Mouse (Mus musculus) retina, adult 2 months (tissue): Measurements from ENCODE around the gene Sprr2a2.
"Not testable (repeated sequence)": the region's sequence is repeated elsewhere in the genome, so short reads cannot be mapped to it uniquely, and the experiment has no call there.

ENCODE experiments used
- DNase-seq: peaks from one replicate; pipeline ENCODE4 v3.0.0-alpha.2; 2012; ENCODE audit warnings: low read depth, low spot score

Gene Sprr2a2

DNA sequence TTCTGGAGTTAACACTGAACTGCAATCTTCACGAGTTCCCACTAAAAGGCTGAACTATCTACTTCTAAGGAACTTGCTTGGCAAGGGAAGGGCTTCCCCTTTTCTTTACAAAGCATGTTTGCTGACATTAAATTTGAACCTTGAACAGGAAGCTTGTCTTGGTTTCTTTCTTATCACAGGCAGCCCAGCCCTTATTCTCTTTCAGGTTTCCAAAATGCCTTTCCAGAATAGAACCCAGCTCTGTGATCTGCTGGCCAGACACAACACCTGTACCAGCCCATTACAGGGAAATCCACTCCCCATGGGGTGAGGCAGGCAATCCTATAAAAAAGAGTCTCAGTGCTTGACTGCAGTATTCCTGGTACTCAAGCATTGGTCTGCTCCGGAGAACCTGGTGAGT, at the start of gene Sprr2a2, which contains the start of gene Sprr2a1:
Sprr2a2 (plus strand) TSS at position 352 of the 400 bp plus-strand sequence.
Sprr2a1 (plus strand) TSS at position 231 of the 400 bp plus-strand sequence.
- DNase-seq, result not testable (repeated sequence)

GRCm38 (mm10) chr3:92169847-92170246, 45.9 kb upstream of the Sprr2a2 start:
- DNase-seq, result no peak

GRCm38 (mm10) chr3:92176880-92177279, 38.8 kb upstream of the Sprr2a2 start:
- DNase-seq, result no peak

GRCm38 (mm10) chr3:92195512-92196200, 20.1 kb upstream of the Sprr2a2 start:
- DNase-seq, result no peak

- not testable (repeated sequence) for DNase-seq
Observed at GRCm38 (mm10) chr3:92211133-92211925, 4.4 kb upstream of the Sprr2a2 start.

DNA sequence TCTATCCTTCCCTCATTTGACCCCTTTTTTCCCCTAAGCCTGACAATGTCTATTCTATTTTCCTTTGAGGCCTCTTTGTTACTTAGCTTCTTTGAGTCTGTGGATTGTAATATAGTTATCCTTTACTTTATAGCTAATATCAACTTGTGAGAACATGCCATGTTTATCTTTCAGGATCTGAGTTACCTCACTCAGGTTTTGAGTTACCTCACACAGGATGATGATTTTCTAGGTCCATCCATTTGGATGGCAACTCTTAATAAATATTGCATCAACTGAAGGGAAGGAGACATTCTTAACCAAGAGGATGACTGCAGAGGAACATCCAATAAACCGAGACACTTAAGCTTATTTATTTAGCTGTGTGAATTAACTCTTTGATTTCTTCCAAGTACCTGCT, 3.7 kb upstream of the Sprr2a2 start:
- DNase-seq, result not testable (repeated sequence)

DNA sequence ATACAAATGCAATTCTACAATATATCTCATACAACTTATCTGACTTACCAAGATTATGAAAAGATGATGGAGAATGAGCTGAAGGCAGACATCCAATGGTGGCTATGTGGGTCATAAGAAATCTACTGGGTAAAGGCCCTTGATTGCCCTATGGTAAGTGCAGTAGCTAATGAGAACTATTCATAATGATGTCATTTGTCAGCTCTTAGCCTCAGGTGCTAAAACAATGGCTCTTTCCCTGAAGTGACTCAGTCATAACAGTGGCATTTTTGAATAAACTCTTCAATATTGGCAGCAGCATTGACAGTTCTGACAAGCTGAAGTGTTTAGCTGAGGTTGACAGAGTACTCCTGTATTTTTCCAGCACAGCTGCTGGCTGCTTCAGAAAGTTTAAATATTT, 2.1 kb upstream of the Sprr2a2 start:
- not testable (repeated sequence) for DNase-seq

DNA sequence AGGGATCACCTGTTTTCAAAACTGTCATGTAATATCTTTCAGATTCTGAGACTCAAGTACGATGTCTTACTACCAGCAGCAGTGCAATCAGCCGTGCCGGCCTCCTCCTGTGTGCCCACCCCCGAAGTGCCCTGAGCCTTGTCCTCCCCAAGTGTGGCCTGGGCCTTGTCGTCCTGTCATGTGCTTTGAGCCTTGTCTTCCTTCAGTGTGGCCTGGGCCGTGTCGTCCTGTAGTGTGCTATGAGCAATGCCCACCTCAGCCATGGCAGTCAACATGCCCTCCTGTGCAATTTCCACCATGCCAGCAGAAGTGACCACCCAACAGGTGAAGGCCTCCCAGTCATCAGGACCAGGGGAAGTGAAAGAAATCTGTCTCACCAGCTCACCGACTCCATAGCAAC, 3.3 kb downstream of the Sprr2a2 start:
- DNase-seq, result not testable (repeated sequence)

GRCm38 (mm10) chr3:92223708-92224107, 8.0 kb downstream of the Sprr2a2 start:
- not testable (repeated sequence) for DNase-seq

- not testable (repeated sequence) for DNase-seq
Observed at GRCm38 (mm10) chr3:92227410-92227809, 11.7 kb downstream of the Sprr2a2 start.

- DNase-seq, result not testable (repeated sequence)
Observed at GRCm38 (mm10) chr3:92236463-92237189, 20.9 kb downstream of the Sprr2a2 start.

GRCm38 (mm10) chr3:92238736-92239135, 23.0 kb downstream of the Sprr2a2 start:
- DNase-seq, result not testable (repeated sequence)

- DNase-seq, result not testable (repeated sequence)
Observed at GRCm38 (mm10) chr3:92239197-92239596, 23.5 kb downstream of the Sprr2a2 start.

DNA sequence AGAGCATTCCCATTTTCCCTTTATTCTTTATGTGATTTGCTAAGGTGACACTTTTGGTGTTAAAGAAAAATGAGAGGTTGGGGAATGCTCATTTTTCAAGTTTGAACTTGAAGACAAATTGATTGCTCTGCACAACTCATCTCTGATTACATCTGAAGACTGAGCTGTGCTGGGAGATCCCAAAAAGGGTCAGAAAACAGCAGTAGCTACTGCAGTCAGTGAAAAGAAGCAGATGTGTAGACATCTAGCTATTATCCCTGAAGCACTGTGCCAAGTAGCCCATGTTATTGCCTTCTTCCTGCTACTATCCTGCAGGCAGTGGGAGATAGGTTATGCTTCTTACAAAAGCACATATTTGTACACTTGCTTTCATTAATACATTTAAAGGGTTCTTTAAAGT, 29.1 kb downstream of the Sprr2a2 start:
- not testable (repeated sequence) for DNase-seq

DNA sequence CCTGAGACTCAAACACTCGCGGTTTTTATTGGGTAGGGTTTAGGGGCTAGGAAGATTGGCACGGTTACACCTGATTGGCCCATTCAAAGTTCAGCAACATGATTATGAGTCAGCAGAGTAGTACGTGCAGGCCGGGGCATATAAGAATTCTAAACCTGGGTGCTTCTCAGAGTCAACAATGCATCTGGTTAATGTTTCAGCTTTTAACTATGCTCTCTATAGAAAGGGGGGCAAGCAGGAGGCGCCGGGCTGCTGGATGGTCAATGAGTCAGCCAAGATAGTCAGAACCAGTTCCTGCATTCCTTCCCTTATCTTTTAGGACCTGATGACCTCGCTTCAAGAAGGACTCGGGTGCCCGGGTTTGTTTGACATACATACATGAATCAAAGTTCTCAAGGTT, 30.5 kb downstream of the Sprr2a2 start:
- not testable (repeated sequence) for DNase-seq

GRCm38 (mm10) chr3:92248494-92248893, 32.8 kb downstream of the Sprr2a2 start:
- not testable (repeated sequence) for DNase-seq

DNA sequence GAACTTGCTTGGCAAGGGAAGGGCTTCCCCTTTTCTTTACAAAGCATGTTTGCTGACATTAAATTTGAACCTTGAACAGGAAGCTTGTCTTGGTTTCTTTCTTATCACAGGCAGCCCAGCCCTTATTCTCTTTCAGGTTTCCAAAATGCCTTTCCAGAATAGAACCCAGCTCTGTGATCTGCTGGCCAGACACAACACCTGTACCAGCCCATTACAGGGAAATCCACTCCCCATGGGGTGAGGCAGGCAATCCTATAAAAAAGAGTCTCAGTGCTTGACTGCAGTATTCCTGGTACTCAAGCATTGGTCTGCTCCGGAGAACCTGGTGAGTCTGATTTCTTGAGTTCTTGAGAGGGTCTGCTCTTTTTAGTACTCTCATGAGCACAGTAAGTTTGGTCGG, 34.7 kb downstream of the Sprr2a2 start:
- DNase-seq, result not testable (repeated sequence)

DNA sequence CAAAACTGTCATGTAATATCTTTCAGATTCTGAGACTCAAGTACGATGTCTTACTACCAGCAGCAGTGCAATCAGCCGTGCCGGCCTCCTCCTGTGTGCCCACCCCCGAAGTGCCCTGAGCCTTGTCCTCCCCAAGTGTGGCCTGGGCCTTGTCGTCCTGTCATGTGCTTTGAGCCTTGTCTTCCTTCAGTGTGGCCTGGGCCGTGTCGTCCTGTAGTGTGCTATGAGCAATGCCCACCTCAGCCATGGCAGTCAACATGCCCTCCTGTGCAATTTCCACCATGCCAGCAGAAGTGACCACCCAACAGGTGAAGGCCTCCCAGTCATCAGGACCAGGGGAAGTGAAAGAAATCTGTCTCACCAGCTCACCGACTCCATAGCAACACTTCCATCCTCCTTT, 38.1 kb downstream of the Sprr2a2 start:
- DNase-seq, result not testable (repeated sequence)

GRCm38 (mm10) chr3:92258526-92258925, 42.8 kb downstream of the Sprr2a2 start:
- DNase-seq, result not testable (repeated sequence)

- DNase-seq, result not testable (repeated sequence)
Observed at GRCm38 (mm10) chr3:92263462-92263861, 47.7 kb downstream of the Sprr2a2 start.

DNA sequence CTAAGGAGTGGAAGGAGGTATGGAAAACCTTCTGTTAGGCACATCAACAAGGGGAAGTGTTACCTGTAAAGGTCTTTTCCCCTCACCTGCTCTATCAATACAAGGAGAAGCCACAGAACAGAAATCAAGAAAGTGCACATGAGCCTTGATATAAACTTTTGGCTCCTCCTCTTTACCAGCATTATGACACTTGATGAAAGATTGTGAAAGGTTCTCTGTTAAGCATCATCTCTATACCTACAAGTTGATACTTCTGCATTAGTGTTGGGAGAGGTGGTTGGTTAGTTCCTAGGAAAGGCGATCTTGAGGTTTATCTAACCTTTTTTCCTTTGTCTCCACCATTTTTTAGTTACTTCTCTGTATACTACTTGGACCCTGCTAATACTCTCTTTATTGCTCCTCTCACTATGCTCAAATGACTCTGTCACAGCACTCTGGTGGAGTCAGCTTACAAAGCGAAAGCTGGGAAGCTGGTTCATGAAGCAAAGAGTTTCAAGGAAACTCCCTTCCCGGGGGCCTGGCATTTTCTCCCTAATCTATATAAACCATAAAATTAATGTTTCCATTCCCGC, 55.8 kb downstream of the Sprr2a2 start:
- DNase-seq, result not testable (repeated sequence)
